Mouse (Mus musculus): ENCODE results near the gene Gulp1.

- TF ChIP-seq POLR2A (IDR thresholded peaks at IDR 0.05; ENCODE audit: low read depth, low read length) (no peak), MXI1 (IDR thresholded peaks at IDR 0.05; ENCODE audit: low read depth, low read length) (no peak), SMC3 (IDR thresholded peaks at IDR 0.05; ENCODE audit: low read depth, low read length) (no peak), CTCF (conservative IDR thresholded peaks at IDR 0.05 in 1 of 2, IDR thresholded peaks at IDR 0.05 in 1 of 2; ENCODE audit: low read depth in 2 of 2, low read length in 2 of 2) (no peak)
These were observed 33.6 kb downstream of the Gulp1 start for GRCm38 (mm10) chr1:44584886-44585385.

Measured in CH12.LX (cell line).